Mouse (Mus musculus): ENCODE data around the gene 4933428M09Rik. TPM values are rescaled to one million over a fixed set of nuclear protein-coding genes. Genes with fewer than 3 reads are reported as not detected.

Gene 4933428M09Rik
- not detected for polyA plus RNA-seq (2014; fragmentation: Illumina TruSeq; extraction: RNeasy Lipid Tissue Mini Kit (QIAGEN cat#74804); ENCODE audit: low read depth, low replicate concordance)

GRCm38 (mm10) chrX:139178928-139179327, at the start of gene 4933428M09Rik:
TSS of gene 4933428M09Rik (plus strand) at chrX:139179228.

DNA sequence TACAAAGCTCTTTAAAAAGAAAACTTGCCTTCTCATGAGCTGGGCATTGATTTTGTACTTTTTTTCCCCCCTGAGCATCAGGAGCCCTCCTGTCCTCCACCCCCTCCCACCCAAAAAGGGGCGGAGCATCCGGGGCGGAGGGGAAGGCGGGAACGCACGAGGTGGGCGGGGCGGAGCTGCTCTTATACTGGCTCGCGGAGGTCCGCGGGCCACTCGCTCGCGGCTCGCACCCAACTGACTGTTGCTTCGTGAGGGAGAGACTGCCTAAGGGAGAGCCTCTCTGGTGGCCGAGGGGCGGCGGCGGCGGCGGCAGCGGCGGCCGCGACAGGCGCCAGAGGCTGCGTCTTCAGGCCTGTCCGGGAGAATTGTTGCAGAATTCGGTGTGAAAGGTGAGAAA, 30.8 kb downstream of the 4933428M09Rik start, which contains the start of gene Mum1l1:
Gene Mum1l1, plus strand, starts transcription at position 214 of the 397 bp plus-strand sequence.

Other genes with a start within 250 kb of the 4933428M09Rik start
- 0.53 TPM for gene Serpina7, start 94.0 kb upstream of the 4933428M09Rik start, polyA plus RNA-seq (2014; fragmentation: Illumina TruSeq; extraction: RNeasy Lipid Tissue Mini Kit (QIAGEN cat#74804); ENCODE audit: low read depth, low replicate concordance)
- not detected for gene 4930513O06Rik, start 93.0 kb upstream of the 4933428M09Rik start, polyA plus RNA-seq (2014; fragmentation: Illumina TruSeq; extraction: RNeasy Lipid Tissue Mini Kit (QIAGEN cat#74804); ENCODE audit: low read depth, low replicate concordance)
- gene Mum1l1, start 30.8 kb downstream of the 4933428M09Rik start, polyA plus RNA-seq (2014; fragmentation: Illumina TruSeq; extraction: RNeasy Lipid Tissue Mini Kit (QIAGEN cat#74804); ENCODE audit: low read depth, low replicate concordance): 12.2 TPM
- not detected for gene Trap1a, start 154.5 kb downstream of the 4933428M09Rik start, polyA plus RNA-seq (2014; fragmentation: Illumina TruSeq; extraction: RNeasy Lipid Tissue Mini Kit (QIAGEN cat#74804); ENCODE audit: low read depth, low replicate concordance)

Data from kidney, adult 10 weeks (tissue).